Mouse (Mus musculus) ES-Bruce4 (cell line): ENCODE measurements around the gene Celf2. TPM values are rescaled to one million over a fixed set of nuclear protein-coding genes. Genes with fewer than 3 reads are reported as not detected.

ENCODE experiments used
- H3K27ac ChIP-seq: 2 replicates; pipeline ENCODE4 v1.5.1; 2012; ENCODE audit warnings: low read length, inconsistent platforms; ENCODE audit not compliant: insufficient read depth
- H3K27me3 ChIP-seq: 2 replicates; pipeline ENCODE4 v1.6.1; 2012; ENCODE audit warnings: mild to moderate bottlenecking, low read length, inconsistent platforms; ENCODE audit not compliant: control insufficient read depth, poor library complexity, insufficient read depth, severe bottlenecking
- H3K36me3 ChIP-seq: 2 replicates; pipeline ENCODE4 v1.6.1; 2012; ENCODE audit warnings: inconsistent platforms, mild to moderate bottlenecking, low read length, moderate library complexity; ENCODE audit not compliant: control insufficient read depth, poor library complexity, insufficient read depth, severe bottlenecking
- H3K4me1 ChIP-seq: one replicate; pipeline ENCODE4 v1.8.1; 2011; ENCODE audit warnings: low read length; ENCODE audit not compliant: control insufficient read depth, insufficient read depth
- H3K4me3 ChIP-seq: 2 replicates; pipeline ENCODE4 v1.5.1; 2011; ENCODE audit warnings: low read depth, mild to moderate bottlenecking, low read length
- H3K9ac ChIP-seq: 2 replicates; pipeline ENCODE4 v1.6.1; 2012; ENCODE audit warnings: low read depth, mild to moderate bottlenecking, inconsistent platforms; ENCODE audit not compliant: poor library complexity, severe bottlenecking
- H3K9me3 ChIP-seq: replicated peaks from 2 replicates; pipeline ENCODE4 v1.6.1; 2012; ENCODE audit warnings: mild to moderate bottlenecking, low read length, inconsistent platforms; ENCODE audit not compliant: control insufficient read depth, poor library complexity, insufficient read depth, severe bottlenecking
- CTCF ChIP-seq: IDR thresholded peaks from one replicate; pipeline ENCODE4 v1.8.1; 2011; ENCODE audit warnings: low read depth, low read length
- EP300 ChIP-seq: IDR thresholded peaks from 2 replicates; pipeline ENCODE4 v1.6.1; 2011; ENCODE audit warnings: low read depth, low read length; ENCODE audit not compliant: insufficient read depth
- POLR2A ChIP-seq: IDR thresholded peaks from one replicate; pipeline ENCODE4 v1.8.1; 2011; ENCODE audit warnings: low read length; ENCODE audit not compliant: insufficient read depth
- polyA plus RNA-seq: library from polyadenylated mRNA; stranded (reverse); fragments of >200 nt; gene quantifications from 2 replicates; pipeline ENCODE4 v1.2.4, GENCODE M21; 2011; ENCODE audit warnings: low read depth; ENCODE audit not compliant: missing spikeins, insufficient read depth, insufficient read length

Celf2 gene
- polyA plus RNA-seq, 1 experiment, result 10.6 TPM

DNA sequence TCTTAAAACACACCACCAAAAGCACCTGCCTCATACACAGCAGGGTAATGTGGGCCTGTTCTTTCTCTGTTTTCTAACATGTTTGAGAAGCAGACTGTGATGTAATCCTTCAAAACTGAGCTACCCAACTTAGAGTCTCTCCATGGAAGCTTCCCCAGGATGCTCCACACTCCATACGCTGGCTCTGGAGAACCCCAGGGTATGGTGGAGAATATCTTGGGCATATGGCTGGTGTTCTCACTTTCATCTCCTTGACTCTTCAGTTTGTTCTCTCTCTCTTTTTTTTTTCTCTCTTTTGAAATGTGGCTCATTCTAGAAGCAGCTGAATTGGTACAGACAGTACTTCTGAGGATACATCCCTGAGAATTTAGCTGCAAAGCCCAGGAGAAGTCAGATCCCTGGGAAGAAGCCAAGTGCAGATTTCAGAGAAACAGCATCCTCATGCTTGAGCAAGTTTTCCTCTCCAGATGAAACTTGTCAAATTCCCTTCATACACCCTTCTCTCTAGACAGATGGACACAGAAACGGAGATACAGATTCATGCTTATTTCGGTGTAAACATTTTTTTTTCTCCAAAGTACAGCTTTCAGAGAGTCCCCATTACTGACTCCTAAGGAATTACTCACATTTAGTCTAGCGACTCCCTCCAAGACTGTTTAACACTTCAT lies 581.5 kb downstream of the Celf2 start:
- Histone ChIP-seq H3K4me3 (no peak overlapping the region), H3K36me3 (no peaks in the 10 kb centered on the region), H3K4me1 (no peaks in the 10 kb centered on the region), H3K27me3 (no peaks in the 10 kb centered on the region), H3K27ac (no peak overlapping the region), H3K9ac (no peak overlapping the region), H3K9me3 (0 out of 2 replicates have a peak, but pooled peaks cover 4% of the 10 kb centered on the region)
- TF ChIP-seq CTCF, result no peak
- no peak for TF ChIP-seq POLR2A
- no peak for TF ChIP-seq EP300

DNA sequence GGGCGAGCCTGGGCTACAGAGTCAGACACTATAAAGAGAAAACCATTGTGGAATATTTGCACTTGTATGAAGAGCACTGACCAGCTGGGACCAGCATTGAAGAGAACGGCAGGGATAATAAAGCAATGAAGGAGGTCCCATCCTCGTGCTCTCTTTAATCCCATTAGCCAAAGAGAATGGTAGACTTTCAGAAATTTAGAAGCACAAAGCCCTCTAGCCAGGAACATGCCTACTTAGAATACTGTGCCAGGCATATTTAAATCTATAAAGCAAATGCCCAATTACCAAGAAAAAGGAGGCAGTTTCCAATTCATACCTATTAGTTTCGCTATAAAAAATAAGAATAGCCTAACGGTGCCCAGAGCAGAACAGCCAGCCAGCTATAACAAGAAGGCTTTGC lies 583.9 kb downstream of the Celf2 start:
- Histone ChIP-seq H3K4me3 (no peak overlapping the region), H3K27me3 (no peaks in the 10 kb centered on the region), H3K9ac (no peak overlapping the region), H3K4me1 (no peaks in the 10 kb centered on the region), H3K27ac (no peak overlapping the region), H3K36me3 (no peaks in the 10 kb centered on the region), H3K9me3 (0 out of 2 replicates have a peak, but pooled peaks cover 4% of the 10 kb centered on the region)
- TF ChIP-seq POLR2A (no peak), CTCF (no peak), EP300 (no peak)

DNA sequence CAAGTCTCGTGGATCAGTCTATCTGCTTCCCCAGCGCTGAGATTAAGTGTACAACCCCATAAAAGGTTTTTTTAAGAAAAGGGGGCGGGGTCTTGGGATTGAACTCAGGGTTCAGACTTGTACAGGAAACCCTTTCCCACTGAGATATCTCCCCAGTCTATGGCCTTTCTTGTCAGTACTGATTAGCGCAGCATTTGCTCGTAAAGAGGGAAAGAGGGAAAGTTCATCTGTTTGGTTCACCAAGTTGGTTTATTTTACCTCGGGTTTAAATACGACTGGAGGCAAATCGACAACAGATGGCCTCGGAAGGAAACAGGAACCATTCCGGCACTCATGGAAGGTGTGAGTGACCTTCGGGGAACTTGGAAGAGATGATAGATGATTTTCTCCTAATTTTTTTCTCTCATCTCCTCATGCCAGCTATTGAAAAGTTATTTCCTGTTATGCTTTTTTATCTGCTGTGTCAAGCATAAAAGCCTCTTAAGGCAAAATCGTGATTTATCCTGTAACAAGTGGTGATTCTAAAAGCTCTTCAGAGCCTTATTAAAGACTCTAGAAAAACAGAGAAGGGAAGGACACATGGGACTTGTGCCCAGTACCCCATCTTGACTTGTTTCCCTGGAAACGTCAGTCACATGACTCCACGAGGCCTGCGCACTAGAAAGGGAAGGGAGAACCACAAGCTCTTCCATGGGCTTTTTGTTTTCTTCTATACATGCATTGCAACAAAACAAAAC lies 585.5 kb downstream of the Celf2 start:
- H3K36me3 ChIP-seq, result no peaks in the 10 kb centered on the region
- TF ChIP-seq CTCF, result no peak
- no peak for TF ChIP-seq EP300
- no peak for TF ChIP-seq POLR2A
- no peak overlapping the region for H3K4me3 ChIP-seq
- 0 out of 2 replicates have a peak, but pooled peaks cover 4% of the 10 kb centered on the region for H3K9me3 ChIP-seq
- H3K27me3 ChIP-seq, result no peaks in the 10 kb centered on the region
- H3K27ac ChIP-seq, result no peak overlapping the region
- no peaks in the 10 kb centered on the region for H3K4me1 ChIP-seq
- no peak overlapping the region for H3K9ac ChIP-seq

DNA sequence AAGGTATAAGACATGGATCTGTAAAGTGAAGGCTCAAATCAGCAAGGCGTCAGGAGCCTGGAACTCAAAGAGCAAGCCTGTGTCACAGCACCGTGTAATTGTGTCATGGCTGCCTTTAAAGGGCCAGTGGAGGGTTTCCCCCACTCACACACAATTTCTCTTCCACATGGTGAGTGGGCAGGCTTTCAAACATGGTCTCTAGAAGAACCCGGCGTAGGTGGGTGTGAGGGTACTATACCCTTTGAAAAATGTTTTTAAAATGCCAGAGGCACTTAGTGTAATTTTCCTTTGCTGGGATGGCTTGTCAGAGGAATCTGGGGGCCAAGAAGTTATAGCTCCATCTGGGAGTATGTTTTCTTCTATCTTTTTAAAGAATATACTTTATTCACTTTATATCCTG lies 594.0 kb downstream of the Celf2 start:
- Histone ChIP-seq H3K27ac (no peak overlapping the region), H3K9ac (no peak overlapping the region), H3K4me1 (no peaks in the 10 kb centered on the region), H3K4me3 (no peak overlapping the region), H3K9me3 (no peaks in the 10 kb centered on the region), H3K36me3 (no peaks in the 10 kb centered on the region), H3K27me3 (no peaks in the 10 kb centered on the region)
- TF ChIP-seq EP300, result no peak
- no peak for TF ChIP-seq CTCF
- no peak for TF ChIP-seq POLR2A

DNA sequence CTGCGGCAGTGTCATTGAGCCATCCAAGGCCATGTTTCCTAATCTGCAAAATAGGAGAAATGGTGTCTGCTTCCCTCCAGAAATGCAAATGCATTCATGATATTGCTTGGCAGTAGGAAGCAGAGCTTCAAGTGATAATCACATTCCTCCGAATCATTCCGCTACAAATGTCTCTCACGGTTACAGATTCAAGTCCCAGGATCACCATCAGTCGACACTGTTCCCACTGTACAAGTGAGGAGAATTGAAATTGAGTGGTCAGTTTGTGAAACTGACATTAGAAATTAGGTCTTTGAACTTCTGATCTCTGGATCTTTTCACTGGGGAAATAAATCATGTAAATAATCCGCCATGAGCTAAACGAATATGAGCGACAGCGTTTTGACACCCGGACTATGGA lies 596.0 kb downstream of the Celf2 start:
- Histone ChIP-seq H3K9me3 (no peaks in the 10 kb centered on the region), H3K27ac (no peak overlapping the region), H3K4me3 (no peak overlapping the region), H3K9ac (no peak overlapping the region), H3K27me3 (no peaks in the 10 kb centered on the region), H3K36me3 (no peaks in the 10 kb centered on the region), H3K4me1 (no peaks in the 10 kb centered on the region)
- no peak for TF ChIP-seq CTCF
- TF ChIP-seq POLR2A, result no peak
- no peak for TF ChIP-seq EP300

DNA sequence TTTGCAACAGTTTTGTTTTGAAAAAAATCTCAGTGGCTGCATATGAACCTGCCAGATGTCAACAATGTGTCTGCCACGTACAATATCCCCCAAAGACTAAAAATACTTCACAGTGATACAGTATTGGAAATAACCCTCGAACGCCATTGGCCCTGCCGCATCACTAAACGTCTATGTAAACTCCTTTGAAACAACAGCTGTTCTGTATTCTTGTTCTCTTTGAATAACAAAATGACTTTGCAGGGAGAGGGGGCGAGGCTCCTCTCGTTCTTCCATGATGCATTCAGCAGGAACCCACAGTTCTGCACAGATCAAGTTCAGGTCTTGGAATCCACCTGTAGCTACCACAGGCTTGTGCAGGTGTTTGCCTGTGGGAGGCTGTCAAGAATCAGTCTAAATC lies 597.4 kb downstream of the Celf2 start:
- Histone ChIP-seq H3K36me3 (no peaks in the 10 kb centered on the region), H3K27ac (no peak overlapping the region), H3K4me3 (no peak overlapping the region), H3K9ac (no peak overlapping the region), H3K4me1 (no peaks in the 10 kb centered on the region), H3K9me3 (no peaks in the 10 kb centered on the region), H3K27me3 (no peaks in the 10 kb centered on the region)
- no peak for TF ChIP-seq POLR2A
- no peak for TF ChIP-seq CTCF
- TF ChIP-seq EP300, result no peak
